Mouse (Mus musculus) lung, adult 10 weeks (tissue): Measurements from ENCODE around the gene Ahnak2. TPM values are rescaled to one million over a fixed set of nuclear protein-coding genes. Genes with fewer than 3 reads are reported as not detected.

Experiments
- polyA plus RNA-seq: library from polyadenylated mRNA; stranded (reverse); fragments of 350-450 nt; fragmentation: Illumina TruSeq; extraction: RNeasy Lipid Tissue Mini Kit (QIAGEN cat#74804); gene quantifications from one replicate; pipeline ENCODE4 v1.2.3, GENCODE M21; 2014; ENCODE audit warnings: low read depth, low replicate concordance; ENCODE audit not compliant: insufficient read depth

Gene Ahnak2
- 4.5 TPM for polyA plus RNA-seq

GRCm38 (mm10) chr12:112801864-112802846, at the start of gene Ahnak2:
TSS of gene Ahnak2 (minus strand) at chr12:112802657.

GRCm38 (mm10) chr12:112829244-112829864, 26.9 kb upstream of the Ahnak2 start, which contains the start of gene Cdca4:
TSS of gene Cdca4 (minus strand) at chr12:112829423.

GRCm38 (mm10) chr12:112808587-112809364, 6.3 kb upstream of the Ahnak2 start, which contains the start of gene Clba1:
TSS of gene Clba1 (plus strand) at chr12:112808937.

GRCm38 (mm10) chr12:112760154-112760926, 42.1 kb downstream of the Ahnak2 start, which contains the start of gene Pld4:
TSS of gene Pld4 (plus strand) at chr12:112760655.

Other genes with a start within 250 kb of the Ahnak2 start
- 13.3 TPM for gene Inf2, start 213.9 kb downstream of the Ahnak2 start, polyA plus RNA-seq
- 17.3 TPM for gene Adssl1, start 182.6 kb downstream of the Ahnak2 start, polyA plus RNA-seq
- 64.2 TPM for gene Siva1, start 158.0 kb downstream of the Ahnak2 start, polyA plus RNA-seq
- gene Akt1, start 127.8 kb downstream of the Ahnak2 start, polyA plus RNA-seq: 81.3 TPM
- gene Zbtb42, start 123.8 kb downstream of the Ahnak2 start, polyA plus RNA-seq: 11.6 TPM
- gene Cep170b, start 82.2 kb downstream of the Ahnak2 start, polyA plus RNA-seq: 15.9 TPM
- gene Pld4, start 42.0 kb downstream of the Ahnak2 start, polyA plus RNA-seq: 32.1 TPM
- gene Clba1, start 6.3 kb upstream of the Ahnak2 start, polyA plus RNA-seq: 9.5 TPM
- 13.5 TPM for gene Cdca4, start 26.8 kb upstream of the Ahnak2 start, polyA plus RNA-seq
- 4.4 TPM for gene Gpr132, start 65.6 kb upstream of the Ahnak2 start, polyA plus RNA-seq
- 7.1 TPM for gene Jag2, start 127.1 kb upstream of the Ahnak2 start, polyA plus RNA-seq
- gene Nudt14, start 139.5 kb upstream of the Ahnak2 start, polyA plus RNA-seq: 42.2 TPM
- gene Btbd6, start 173.8 kb upstream of the Ahnak2 start, polyA plus RNA-seq: 12.4 TPM
- 17.6 TPM for gene Brf1, start 198.0 kb upstream of the Ahnak2 start, polyA plus RNA-seq
- gene Pacs2, start 211.9 kb upstream of the Ahnak2 start, polyA plus RNA-seq: 15.8 TPM